Mouse (Mus musculus): ENCODE results near the gene Cct5.

DNA sequence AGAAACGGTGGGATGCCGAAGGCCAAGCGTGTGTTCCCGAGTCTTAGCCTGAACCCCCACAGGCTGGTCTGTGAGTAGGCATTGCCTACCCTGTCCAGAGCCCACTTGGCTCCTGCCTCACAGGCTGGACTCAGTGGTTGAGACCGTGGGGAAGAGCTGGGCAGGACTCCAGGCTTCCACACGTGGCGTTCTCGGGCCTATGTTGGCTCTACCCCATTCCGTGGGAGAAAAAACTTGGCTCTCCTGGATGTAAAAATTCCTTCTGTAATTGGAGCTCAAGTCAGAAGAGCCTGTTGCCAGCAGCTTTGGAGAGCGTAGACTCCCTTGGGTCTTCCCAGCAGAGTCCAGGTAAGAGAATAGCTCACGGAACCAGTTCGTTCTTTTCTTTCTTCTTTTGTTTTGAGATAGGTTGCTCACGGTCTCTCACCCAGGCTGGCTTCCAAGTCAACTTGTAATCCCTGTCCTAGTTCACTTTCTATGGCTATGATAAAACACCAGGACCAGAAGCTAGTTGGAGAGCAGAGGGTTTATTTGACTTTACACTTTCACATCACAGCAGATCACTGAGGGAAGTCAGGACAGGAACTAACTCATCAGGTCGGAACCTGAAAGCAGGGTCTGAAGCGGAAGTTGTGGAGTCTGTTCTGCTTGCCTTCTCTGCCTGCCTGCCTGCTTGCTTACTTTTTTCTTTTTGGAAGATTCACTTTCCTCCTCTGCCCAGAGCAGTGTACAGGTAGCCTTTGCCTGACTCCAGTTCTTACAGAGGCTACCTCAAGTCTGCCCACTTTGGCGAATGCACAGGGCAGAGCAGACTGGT lies 29.5 kb downstream of the Cct5 start:
- TF ChIP-seq CTCF (conservative IDR thresholded peaks at IDR 0.05; ENCODE audit: low read length): no peak
- no peak for TF ChIP-seq POU5F1 (IDR thresholded peaks at IDR 0.05; ENCODE audit: borderline replicate concordance, low read length)
